Mouse (Mus musculus): ENCODE measurements at regions not wholly inside any gene's neighbourhood (a gene's known extent, or its start where the extent isn't known, plus 50 kb on each side); places are given as distances from the start of the nearest gene placed in this dataset.

- intact Hi-C loops (cut with DNase I), result no loop called here
Measured at GRCm38 (mm10) chr9:94287559-94287958, 250.3 kb downstream of the 1190002N15Rik start.

GRCm38 (mm10) chr9:94278657-94279585 is 259.0 kb downstream of the 1190002N15Rik start:
- intact Hi-C loops (cut with DNase I), result no loop called here
- peak; percentile 29 to 49 for DNase-seq (ENCODE audit: low spot score in 2 of 2)

More at GRCm38 (mm10) chr9:94287559-94287958, 250.3 kb downstream of the 1190002N15Rik start:
- no peak for DNase-seq (ENCODE audit: low spot score in 2 of 2)

GRCm38 (mm10) chr9:94277096-94277495 is 260.8 kb downstream of the 1190002N15Rik start:
- no peak for DNase-seq (ENCODE audit: low spot score in 2 of 2)
- intact Hi-C loops (cut with DNase I), result no loop called here

GRCm38 (mm10) chr9:94269213-94269612 is 268.7 kb downstream of the 1190002N15Rik start:
- intact Hi-C loops (cut with DNase I), result no loop called here
- no peak for DNase-seq (ENCODE audit: low spot score in 2 of 2)

- no peak for DNase-seq (ENCODE audit: low spot score in 2 of 2)
- intact Hi-C loops (cut with DNase I), result no loop called here
Measured at GRCm38 (mm10) chr9:94267243-94267642, 270.6 kb downstream of the 1190002N15Rik start.

- intact Hi-C loops (cut with DNase I), result no loop called here
Measured at GRCm38 (mm10) chr9:94239479-94240241, 298.2 kb downstream of the 1190002N15Rik start.

GRCm38 (mm10) chr9:94238565-94238964 is 299.3 kb downstream of the 1190002N15Rik start:
- intact Hi-C loops (cut with DNase I), result no loop called here
- DNase-seq (ENCODE audit: low spot score in 2 of 2), result no peak

More at GRCm38 (mm10) chr9:94239479-94240241, 298.2 kb downstream of the 1190002N15Rik start:
- no peak for DNase-seq (ENCODE audit: low spot score in 2 of 2)

- intact Hi-C loops (cut with DNase I), result no loop called here
- DNase-seq (ENCODE audit: low spot score in 2 of 2), result no peak
Measured at GRCm38 (mm10) chr9:94229537-94229936, 308.3 kb downstream of the 1190002N15Rik start.

GRCm38 (mm10) chr9:94219116-94219515 is 318.8 kb downstream of the 1190002N15Rik start:
- intact Hi-C loops (cut with DNase I), result no loop called here

GRCm38 (mm10) chr9:94216414-94217279 is 321.2 kb downstream of the 1190002N15Rik start:
- intact Hi-C loops (cut with DNase I), result no loop called here
- no peak for DNase-seq (ENCODE audit: low spot score in 2 of 2)

More at GRCm38 (mm10) chr9:94219116-94219515, 318.8 kb downstream of the 1190002N15Rik start:
- no peak for DNase-seq (ENCODE audit: low spot score in 2 of 2)

- intact Hi-C loops (cut with DNase I), result no loop called here
Measured at GRCm38 (mm10) chr9:94210467-94211249, 327.2 kb downstream of the 1190002N15Rik start.

GRCm38 (mm10) chr9:94208987-94209386 is 328.9 kb downstream of the 1190002N15Rik start:
- intact Hi-C loops (cut with DNase I), result no loop called here
- no peak for DNase-seq (ENCODE audit: low spot score in 2 of 2)

More at GRCm38 (mm10) chr9:94210467-94211249, 327.2 kb downstream of the 1190002N15Rik start:
- DNase-seq (ENCODE audit: low spot score in 2 of 2), result no peak

- no peak for DNase-seq (ENCODE audit: low spot score in 2 of 2)
- intact Hi-C loops (cut with DNase I), result no loop called here
Measured at GRCm38 (mm10) chr9:94200892-94201291, 337.0 kb downstream of the 1190002N15Rik start.

- intact Hi-C loops (cut with DNase I), result no loop called here
Measured at GRCm38 (mm10) chr9:94199864-94200263, 338.0 kb downstream of the 1190002N15Rik start.

GRCm38 (mm10) chr9:94191083-94191482 is 346.8 kb downstream of the 1190002N15Rik start:
- intact Hi-C loops (cut with DNase I), result no loop called here
- DNase-seq (ENCODE audit: low spot score in 2 of 2), result no peak

More at GRCm38 (mm10) chr9:94199864-94200263, 338.0 kb downstream of the 1190002N15Rik start:
- DNase-seq (ENCODE audit: low spot score in 2 of 2), result no peak

GRCm38 (mm10) chr9:94189872-94190800 is 347.7 kb downstream of the 1190002N15Rik start:
- no peak for DNase-seq (ENCODE audit: low spot score in 2 of 2)
- intact Hi-C loops (cut with DNase I), result no loop called here

- intact Hi-C loops (cut with DNase I), result no loop called here
- DNase-seq (ENCODE audit: low spot score in 2 of 2), result no peak
Measured at GRCm38 (mm10) chr9:94188124-94188523, 349.8 kb downstream of the 1190002N15Rik start.
